Mouse (Mus musculus): Measurements from ENCODE around the gene Sumf2.

DNA sequence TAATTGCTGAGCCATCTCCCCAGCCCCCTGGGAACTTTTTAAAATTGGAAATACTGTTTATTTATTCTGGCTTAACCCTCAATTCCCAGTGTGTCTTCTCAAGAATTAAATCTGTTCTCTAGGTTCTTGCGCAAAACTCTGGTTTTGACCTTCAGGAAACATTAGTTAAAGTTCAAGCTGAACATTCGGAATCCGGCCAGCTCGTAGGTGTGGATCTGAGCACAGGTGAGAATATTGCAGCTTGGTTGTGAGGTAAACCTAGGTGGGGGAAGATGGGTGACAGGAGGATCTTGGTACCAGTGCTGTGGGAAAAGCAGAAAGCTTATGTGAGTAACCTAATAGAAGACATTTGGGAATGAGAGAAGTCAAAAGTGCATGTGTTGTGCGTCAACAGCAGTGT, 1.9 kb upstream of the Sumf2 start:
- no peak for TF ChIP-seq POLR2A (IDR thresholded peaks at IDR 0.05; ENCODE audit: borderline replicate concordance, extremely low read depth, low read depth, low read length)
- no peak for TF ChIP-seq CTCF (IDR thresholded peaks at IDR 0.05; ENCODE audit: insufficient read depth, low read length)
